Mouse (Mus musculus) small intestine, adult 2 months (tissue): ENCODE results near the gene Uba7.

Experiments used
- CTCF ChIP-seq: fragments of 200-500 bp; IDR thresholded peaks from 2 replicates; pipeline ENCODE4 v1.5.1; 2012; ENCODE audit warnings: low read depth, mild to moderate bottlenecking, control low read depth, inconsistent platforms, low read length, moderate library complexity, mixed read lengths; ENCODE audit not compliant: insufficient replicate concordance, insufficient read length; ENCODE audit errors: extremely low read depth
- POLR2A ChIP-seq: fragments of 200-500 bp; IDR thresholded peaks from 2 replicates; pipeline ENCODE4 v1.6.1; 2012; ENCODE audit warnings: low read depth, mild to moderate bottlenecking, control low read depth, inconsistent platforms, low read length, moderate library complexity

DNA sequence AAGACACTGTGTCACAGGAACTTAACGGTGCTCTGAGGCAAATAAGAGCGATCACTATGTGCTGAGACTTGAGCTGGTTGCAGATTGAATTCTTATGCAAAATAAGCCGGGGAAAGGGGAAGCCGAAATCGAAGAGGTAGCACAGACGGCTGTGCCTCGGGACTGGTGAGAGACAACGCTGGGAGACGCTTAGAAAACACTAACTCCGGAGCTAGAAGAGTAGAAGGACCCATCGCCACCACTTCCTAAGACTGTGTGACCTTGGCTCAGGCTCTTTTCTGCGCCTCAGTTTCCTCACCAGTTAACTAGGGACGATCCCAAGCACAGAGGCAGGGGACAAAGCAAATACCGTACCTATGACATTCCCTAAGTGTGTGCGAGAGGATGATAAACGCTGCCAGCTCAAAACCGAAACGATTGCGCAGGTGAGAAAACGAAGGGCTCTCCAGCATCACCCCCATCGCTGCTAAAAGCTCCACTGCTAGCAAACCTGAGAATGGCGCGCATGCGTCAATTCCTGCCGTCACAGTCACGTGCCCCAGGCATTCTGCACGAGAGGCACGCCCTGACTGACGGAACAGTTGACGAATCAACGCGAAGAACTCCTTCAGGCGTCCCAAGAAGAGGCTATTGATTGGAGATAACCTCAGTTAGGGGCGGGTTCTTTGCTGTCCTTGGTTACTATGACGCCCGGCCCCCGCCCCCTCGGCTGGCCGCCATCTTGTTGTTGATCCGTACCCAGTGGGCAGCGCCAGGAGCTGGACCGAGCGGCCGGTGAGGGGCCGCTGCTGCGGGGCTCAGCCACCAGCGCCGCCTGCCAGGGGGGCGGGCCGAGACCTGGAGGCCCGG, 26.8 kb downstream of the Uba7 start, which contains the start of gene Ip6k1:
- TF ChIP-seq CTCF (no peak), POLR2A (peak; percentile 66)
